Mouse (Mus musculus): ENCODE data around the gene Prmt3.

GRCm38 (mm10) chr7:49768509-49768908 lies 9.6 kb upstream of the Prmt3 start:
- no peak for TF ChIP-seq CTCF (IDR thresholded peaks at IDR 0.05; ENCODE audit: insufficient read depth, low read length)
- TF ChIP-seq POLR2A (IDR thresholded peaks at IDR 0.05; ENCODE audit: borderline replicate concordance, extremely low read depth, low read depth, low read length): no peak
